Mouse (Mus musculus) testis, adult 2 months (tissue): Measurements from ENCODE around the gene Ripor2. TPM values are rescaled to one million over a fixed set of nuclear protein-coding genes. Genes with fewer than 3 reads are reported as not detected.

ENCODE experiments used
- H3K27ac ChIP-seq: fragments of 200-500 bp; 2 replicates; pipeline ENCODE4 v1.5.1; 2012; ENCODE audit warnings: low read depth, low read length; ENCODE audit not compliant: control insufficient read depth, insufficient read depth
- H3K27me3 ChIP-seq: fragments of 200-500 bp; 2 replicates; pipeline ENCODE4 v1.6.1; 2012; ENCODE audit warnings: mild to moderate bottlenecking, low read length, moderate library complexity; ENCODE audit not compliant: control insufficient read depth, insufficient read depth
- H3K36me3 ChIP-seq: fragments of 200-500 bp; 2 replicates; pipeline ENCODE4 v1.6.1; 2012; ENCODE audit warnings: mild to moderate bottlenecking, low read length; ENCODE audit not compliant: control insufficient read depth, insufficient read depth
- H3K4me1 ChIP-seq: fragments of 200-500 bp; 2 replicates; pipeline ENCODE4 v1.6.1; 2012; ENCODE audit warnings: low read length; ENCODE audit not compliant: control insufficient read depth, insufficient read depth
- H3K4me3 ChIP-seq: fragments of 200-500 bp; 2 replicates; pipeline ENCODE4 v1.5.1; 2012; ENCODE audit warnings: low read depth, mild to moderate bottlenecking, low read length, moderate library complexity, mixed read lengths; ENCODE audit not compliant: control insufficient read depth
- CTCF ChIP-seq: fragments of 200-500 bp; IDR thresholded peaks from 2 replicates; pipeline ENCODE4 v1.5.1; 2012; ENCODE audit warnings: low read depth, mild to moderate bottlenecking, inconsistent platforms, low read length, moderate library complexity; ENCODE audit not compliant: control insufficient read depth, insufficient read depth, insufficient replicate concordance
- POLR2A ChIP-seq: fragments of 200-500 bp; IDR thresholded peaks from 2 replicates; pipeline ENCODE4 v1.6.1; 2012; ENCODE audit warnings: low read depth, mild to moderate bottlenecking, inconsistent platforms, low read length, moderate library complexity; ENCODE audit not compliant: control insufficient read depth
- polyA plus RNA-seq: library from polyadenylated mRNA; depleted of rRNA; stranded (reverse); fragments of >200 nt; gene quantifications from 2 replicates; pipeline ENCODE4 v1.2.3, GENCODE M21; 2012

The Ripor2 gene
- polyA plus RNA-seq, 1 experiment = 2.1 TPM

DNA sequence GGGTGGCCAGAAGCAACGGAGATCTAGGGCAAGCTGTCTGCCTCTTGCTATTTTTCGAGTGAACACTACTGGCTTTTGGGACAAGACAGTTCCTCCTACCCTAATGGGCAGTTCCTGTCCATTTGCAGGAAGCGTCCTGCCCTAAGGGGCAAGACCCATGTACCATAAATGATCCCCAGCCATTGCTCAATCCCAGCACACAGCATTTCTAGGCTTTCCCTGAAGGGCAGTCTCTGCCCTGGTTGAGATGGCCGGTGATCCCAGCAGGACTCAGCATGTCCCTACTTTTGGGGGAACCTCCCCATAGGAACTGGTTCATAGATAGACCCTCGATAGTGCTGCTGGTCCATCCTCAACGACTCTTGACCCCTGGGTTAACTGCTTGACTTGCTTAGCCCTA lies 31.0 kb downstream of the Ripor2 start:
- no peaks in the 10 kb centered on the region for H3K36me3 ChIP-seq
- H3K27ac ChIP-seq = no peak overlapping the region
- no peaks in the 10 kb centered on the region for H3K27me3 ChIP-seq
- TF ChIP-seq POLR2A (no peak), CTCF (no peak)
- peaks cover 4% of the 10 kb centered on the region for H3K4me1 ChIP-seq
- no peak overlapping the region; the same call in 1 of the 2 replicates for H3K4me3 ChIP-seq

DNA sequence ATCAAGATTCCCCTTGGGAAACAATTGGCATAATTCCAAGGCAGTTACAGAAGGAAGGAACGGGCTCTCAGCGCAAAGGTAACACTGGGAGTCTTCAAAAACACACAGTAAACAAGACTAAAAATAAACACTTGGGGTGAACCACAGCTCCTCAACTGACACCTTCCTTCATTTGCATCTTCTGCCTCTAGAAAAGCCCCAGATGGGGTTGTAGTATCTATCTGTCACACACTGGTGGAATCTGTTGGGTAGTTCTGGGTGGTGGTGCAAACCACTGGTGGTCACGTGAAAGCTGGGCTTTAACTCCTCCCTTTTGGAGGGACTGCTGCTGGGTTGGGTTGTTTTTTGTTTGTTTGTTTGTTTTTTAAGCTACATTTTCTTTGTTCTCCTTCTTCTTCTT lies 31.4 kb downstream of the Ripor2 start:
- no peak for TF ChIP-seq POLR2A
- TF ChIP-seq CTCF = no peak
- Histone ChIP-seq H3K4me1 (peaks cover 4% of the 10 kb centered on the region), H3K36me3 (no peaks in the 10 kb centered on the region), H3K27me3 (no peaks in the 10 kb centered on the region), H3K4me3 (no peak overlapping the region; the same call in 1 of the 2 replicates), H3K27ac (no peak overlapping the region)

GRCm38 (mm10) chr13:24613927-24614780 lies 32.2 kb downstream of the Ripor2 start:
- TF ChIP-seq POLR2A (no peak), CTCF (no peak)
- Histone ChIP-seq H3K4me1 (peaks cover 4% of the 10 kb centered on the region), H3K27ac (no peak overlapping the region), H3K36me3 (no peaks in the 10 kb centered on the region), H3K27me3 (no peaks in the 10 kb centered on the region), H3K4me3 (no peak overlapping the region)

DNA sequence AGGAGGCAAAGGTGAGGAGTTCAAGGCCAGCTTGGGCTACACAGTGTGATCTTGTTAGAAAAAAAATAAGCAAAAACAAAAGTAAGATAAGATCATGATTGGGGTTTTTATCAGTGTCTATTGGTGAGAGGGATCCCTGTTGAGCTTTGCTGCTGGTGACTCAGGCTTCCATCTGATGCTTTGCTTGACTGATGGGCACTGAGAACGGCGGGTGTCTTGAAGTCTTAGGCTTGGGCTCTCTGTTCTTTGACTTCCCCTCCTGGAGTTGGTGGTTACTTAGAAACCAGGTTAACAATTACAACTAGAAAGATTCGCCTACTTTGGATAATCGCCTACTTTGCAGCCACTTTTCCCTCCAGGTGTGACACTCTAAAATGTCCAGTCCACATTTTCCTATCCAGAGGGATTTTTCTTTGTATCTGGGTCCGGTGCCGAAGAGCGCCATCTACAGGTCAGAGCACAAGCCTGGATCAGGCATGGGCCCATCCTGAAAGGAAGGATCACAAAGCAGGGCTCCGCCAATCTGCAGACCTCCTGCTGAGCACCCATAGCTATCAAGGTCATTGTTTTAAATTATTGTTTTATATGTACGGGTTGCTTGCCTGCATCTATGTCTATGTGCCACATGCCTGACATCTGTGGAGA lies 34.1 kb downstream of the Ripor2 start:
- Histone ChIP-seq H3K27ac (no peak overlapping the region), H3K4me3 (no peak overlapping the region), H3K27me3 (no peaks in the 10 kb centered on the region), H3K36me3 (no peaks in the 10 kb centered on the region), H3K4me1 (peaks cover 4% of the 10 kb centered on the region)
- TF ChIP-seq POLR2A (no peak), CTCF (peak; percentile 63; the same call in 1 of the 2 replicates)

- Histone ChIP-seq H3K27me3 (no peaks in the 10 kb centered on the region), H3K36me3 (no peaks in the 10 kb centered on the region), H3K4me1 (peaks cover 4% of the 10 kb centered on the region), H3K4me3 (no peak overlapping the region), H3K27ac (no peak overlapping the region)
- TF ChIP-seq POLR2A (no peak), CTCF (no peak)
Observed at GRCm38 (mm10) chr13:24616645-24617044, 34.7 kb downstream of the Ripor2 start.

GRCm38 (mm10) chr13:24617076-24617798 lies 35.2 kb downstream of the Ripor2 start:
- Histone ChIP-seq H3K27me3 (no peaks in the 10 kb centered on the region), H3K4me3 (no peak overlapping the region), H3K27ac (no peak overlapping the region), H3K36me3 (no peaks in the 10 kb centered on the region), H3K4me1 (peaks cover 4% of the 10 kb centered on the region)
- TF ChIP-seq CTCF (no peak), POLR2A (no peak)

DNA sequence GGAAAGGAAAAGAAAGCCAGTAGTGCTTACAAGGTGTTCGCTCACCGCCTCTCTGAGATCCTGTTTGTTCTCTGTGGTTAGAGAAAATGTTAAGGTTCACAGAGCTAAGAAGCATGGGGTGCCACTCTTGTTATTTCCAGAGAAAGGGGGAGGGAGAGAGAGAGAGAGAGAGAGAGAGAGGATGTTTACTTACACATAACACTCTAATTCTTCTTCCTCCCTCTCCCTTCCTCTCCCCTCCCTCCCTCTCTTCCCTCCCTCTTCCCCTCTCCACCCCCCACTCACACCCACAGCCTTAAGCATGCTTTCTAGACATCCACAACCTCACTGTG lies 35.8 kb downstream of the Ripor2 start:
- Histone ChIP-seq H3K36me3 (no peaks in the 10 kb centered on the region), H3K4me3 (no peak overlapping the region), H3K4me1 (peaks cover 4% of the 10 kb centered on the region), H3K27me3 (no peaks in the 10 kb centered on the region), H3K27ac (no peak overlapping the region)
- no peak for TF ChIP-seq CTCF
- no peak for TF ChIP-seq POLR2A
